Mouse (Mus musculus) c-Kit-positive CD71-negative TER-119-negative erythroid progenitor cells, embryonic 14.5 days (primary cell): ENCODE measurements around the gene Upk2.
A peak's percentile ranks its signal among the peaks of the same experiment; 100 is the strongest.

Source experiments
- DNase-seq: peaks from one replicate; pipeline ENCODE4 v3.0.0-alpha.2; 2013; ENCODE audit warnings: low read depth

Gene Upk2

DNA sequence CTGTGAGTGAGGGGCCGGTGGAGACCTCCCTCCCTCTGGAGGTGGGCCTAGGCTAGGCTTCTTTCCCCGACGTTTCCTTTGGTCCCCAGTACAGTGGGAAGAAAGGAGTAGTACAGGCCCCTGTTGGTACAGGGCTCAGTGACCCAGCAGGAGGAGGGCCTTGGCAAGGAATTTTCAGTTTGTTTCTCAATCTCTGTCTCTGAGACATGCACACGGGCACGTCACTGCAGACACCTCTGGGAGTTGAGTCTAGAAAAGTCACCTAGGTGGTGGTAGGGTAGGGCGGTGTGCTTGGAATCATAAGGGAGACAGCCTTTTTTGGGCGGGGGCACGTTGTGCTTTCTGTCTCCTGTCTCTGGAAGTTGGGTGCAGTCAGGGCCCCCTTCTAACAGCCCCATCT, 33.6 kb upstream of the Upk2 start:
- no peak for DNase-seq

DNA sequence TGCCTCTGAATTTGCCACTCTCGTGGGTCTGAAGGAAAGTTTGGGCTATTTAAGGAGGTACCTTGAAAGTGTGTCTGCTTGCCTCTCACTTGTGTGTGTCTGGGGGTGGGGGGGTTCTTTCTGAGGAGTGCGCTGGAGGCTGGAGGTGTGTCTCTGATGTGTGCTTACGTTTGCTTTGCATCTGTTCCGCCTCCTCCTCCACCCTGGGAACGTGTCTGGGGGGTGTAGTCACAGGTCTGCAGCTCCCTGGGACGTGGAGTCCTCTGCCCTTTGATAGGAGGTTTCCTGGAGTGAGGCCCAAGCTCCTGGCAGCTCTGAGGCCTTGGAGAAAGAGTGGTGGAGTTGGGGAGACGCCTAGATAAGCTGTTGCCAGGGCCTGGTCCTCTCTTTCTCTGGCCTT, 32.7 kb upstream of the Upk2 start:
- no peak for DNase-seq

DNA sequence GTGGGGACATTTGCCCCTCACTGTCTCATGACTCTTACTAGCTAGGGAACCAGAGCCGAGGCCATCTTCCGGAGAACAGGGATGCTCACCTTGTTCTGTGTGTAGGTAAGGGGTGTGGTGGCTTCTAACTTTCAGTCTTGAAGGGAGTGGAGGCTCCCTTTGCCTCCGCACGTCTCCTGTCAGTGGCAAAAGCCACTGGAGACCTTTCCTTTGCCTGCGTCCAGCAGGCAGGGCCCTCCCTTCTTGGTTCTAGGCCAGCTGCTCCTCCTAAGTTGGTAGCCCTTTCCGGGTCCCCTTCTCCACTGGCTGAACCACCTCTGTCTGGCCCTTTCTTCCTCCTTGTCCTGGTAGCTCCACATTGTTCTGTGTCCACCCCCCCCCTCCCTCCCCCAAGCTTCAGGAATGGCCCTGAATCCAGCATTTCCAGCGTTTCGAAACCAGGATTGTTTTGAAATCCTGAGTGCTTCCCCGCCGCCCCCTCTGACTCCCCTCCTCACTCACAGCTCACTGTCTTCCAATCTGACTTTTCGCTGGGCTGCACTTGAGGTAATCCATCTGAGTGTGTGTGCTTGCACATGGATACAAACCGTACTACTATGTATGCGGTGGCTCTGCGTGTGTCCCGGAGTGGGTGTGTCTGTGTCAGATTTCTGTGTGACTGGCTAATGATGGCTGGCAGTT, 32.1 kb upstream of the Upk2 start:
- DNase-seq = no peak

DNA sequence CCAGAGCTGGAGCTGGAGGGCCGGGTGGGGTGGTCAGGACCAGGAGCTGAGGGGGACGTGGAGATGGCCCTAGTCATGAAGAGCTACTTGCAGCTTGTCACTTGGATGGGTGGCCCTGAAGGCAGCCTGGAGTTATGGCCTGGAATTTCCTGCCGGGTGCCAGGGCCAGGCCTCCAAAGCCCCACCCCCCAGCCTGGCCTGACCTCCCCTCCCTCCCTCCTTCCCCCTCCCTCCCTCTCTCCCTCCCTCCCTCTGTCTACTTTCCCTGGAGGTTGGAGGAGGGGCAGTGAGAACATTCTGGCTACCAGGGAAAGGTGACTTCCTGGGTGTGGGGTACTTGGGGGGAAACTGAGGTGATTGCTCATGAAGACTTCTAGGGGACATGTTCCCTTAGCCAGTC, 31.6 kb upstream of the Upk2 start:
- DNase-seq = no peak

DNA sequence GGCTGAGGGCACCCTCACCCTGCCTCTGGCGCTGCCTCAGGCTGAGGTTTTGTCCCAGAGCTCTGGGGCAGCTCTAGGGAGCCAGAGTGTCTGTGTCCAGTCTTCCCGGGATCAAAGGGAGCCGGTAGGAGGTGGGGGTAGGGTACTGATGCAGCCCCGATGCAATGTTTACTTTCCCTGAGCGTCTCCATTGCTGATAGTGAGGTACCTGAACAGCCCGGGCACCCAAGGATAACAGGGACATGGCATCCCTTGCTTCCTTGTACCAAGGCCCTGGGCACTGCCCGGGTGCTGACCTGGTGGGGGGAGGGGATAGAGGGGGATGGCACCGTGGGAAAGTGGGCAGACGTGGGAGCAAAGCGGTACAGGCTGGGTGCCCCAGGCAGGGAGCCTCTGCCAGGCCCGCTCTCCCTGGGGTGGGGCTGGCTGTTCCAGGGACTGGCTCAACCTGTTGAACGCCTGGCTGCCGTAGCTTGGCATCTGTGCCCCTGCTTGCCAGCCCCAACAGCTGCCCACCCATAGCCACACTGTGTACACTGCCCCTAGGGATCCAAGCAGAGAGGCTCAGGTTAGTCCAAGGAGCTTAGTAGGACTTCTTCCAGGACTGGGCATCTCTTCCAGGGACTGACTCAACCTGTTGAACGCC, 30.9 kb upstream of the Upk2 start:
- DNase-seq = no peak

DNA sequence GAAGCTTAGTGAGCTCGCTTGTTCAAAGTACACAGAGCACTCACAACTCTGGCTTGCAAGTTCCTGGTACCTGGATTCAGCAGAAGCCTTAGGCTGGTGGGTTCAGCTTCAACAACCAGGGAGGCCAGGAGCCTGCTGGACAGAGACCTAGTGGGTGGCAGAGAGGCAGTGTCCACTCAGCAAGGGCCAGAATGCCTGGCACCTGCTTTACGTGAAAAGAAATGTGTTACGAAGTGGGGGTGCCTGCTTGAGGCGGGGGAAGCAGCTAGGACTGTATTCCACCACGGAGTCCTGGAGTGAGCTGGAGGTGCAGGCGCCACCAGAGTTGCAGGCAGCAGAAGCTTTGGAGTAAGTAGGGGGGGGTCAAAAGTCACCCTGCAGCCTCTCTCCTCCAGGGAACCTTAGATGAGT, 30.3 kb upstream of the Upk2 start:
- DNase-seq = no peak

DNA sequence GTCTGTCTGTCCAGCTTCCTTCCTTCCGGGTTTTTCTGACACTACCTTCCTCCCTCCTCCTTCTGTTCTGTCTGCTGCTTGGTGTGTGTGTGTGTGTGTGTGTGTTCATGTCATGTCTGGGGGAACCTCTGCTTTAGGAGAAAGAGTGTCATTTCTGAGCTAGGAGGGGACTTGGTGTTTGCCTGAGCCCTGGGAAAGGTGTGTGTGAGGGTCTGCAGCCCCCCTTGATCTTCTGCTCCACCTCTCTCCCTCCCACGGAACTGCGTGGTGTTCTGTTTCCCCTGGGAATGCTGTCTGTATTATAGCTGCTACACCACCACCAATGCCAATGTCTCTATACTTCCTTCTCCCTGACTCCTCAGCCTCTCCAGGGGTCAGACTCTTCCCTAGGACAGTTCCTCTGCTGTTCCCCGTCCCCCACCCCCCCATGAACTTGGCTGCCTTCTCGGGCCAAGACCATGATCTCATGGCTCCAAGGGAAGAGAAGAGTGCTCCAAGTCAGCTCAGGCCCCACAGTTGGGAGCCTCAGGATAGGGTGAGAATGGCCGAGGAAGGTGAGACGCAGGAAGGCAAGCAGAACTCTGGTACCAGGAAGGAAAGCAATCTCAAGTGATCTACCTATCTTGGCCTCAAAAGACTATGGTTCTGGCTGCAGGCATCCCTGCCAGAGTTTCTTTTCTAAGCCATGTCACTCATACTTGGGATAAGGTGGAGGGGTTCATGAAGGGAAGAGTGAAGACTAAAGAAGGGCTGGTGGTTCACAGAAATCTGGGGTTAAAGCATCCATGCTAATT, 29.7 kb upstream of the Upk2 start:
- no peak for DNase-seq

DNA sequence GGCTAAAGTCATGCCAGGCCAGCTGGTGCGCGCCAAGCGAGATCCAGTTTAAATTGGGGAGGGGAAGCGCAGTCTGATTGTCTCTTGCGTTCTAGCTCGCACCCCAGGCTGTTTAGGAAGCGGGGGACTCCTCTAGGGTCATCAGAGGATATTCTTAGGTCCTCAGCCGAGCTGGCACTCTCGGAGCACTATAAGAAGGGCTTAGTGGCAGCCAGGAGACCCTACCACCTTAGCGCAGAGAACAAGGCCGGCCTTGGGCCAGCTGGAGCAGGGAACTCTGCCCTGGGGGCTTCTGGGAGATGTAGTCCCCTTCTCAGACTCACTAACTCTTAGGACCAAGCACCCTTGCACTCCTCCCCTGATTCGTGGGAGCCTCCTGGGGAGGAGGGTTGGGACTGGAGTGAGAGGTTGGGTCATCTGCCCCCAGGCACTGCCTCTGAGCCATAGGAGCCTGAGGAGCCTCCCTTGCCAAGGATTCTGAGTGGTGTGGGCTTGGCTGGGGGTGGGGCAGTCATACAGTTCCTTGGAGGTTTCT, 28.8 kb upstream of the Upk2 start:
- no peak for DNase-seq

DNA sequence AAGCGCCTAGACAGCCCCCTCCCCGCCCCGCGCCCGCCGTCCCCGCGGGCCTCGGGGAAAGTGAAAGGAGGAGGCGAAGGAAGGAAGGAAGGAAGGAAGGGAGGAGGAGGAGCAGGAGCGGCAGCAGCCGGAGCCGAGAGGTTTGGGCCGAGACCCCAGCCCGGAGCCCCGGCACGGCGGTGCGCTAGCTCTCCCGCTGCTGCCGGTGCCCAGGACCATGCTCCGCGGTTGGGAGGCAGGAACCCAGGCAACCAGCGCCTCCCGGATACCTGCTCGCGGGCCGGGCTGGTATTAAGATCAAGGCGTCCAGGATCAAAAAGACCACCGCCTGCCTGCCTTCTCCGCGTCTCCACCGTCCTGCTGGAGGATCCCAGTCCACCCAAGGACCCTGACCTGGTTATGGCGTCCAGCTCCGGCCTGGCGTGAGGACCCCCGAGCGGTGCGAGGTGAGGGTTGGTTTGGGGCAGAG, 28.3 kb upstream of the Upk2 start:
- no peak for DNase-seq

DNA sequence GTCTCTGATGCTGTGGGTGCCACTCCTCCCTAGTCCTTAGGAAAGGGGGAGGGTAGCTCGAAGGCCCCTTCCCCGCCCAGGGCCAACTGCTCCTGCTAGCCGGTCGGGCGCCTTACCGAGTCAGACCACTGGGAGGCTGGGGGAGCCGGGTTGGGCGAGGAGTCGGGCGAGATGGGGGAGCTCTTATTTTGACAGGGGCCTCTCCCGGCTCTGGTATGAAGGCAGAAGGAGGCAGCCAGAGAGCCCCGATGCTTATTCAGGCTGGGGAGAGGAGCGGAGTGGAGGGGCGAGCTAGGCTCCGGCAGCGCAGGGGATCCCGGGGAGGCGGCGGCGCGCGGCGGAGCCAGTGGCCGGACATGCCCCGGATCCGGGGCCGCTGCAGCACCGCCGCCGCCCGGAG, 27.8 kb upstream of the Upk2 start, which contains the start of gene Bcl9l:
Gene Bcl9l, plus strand, starts transcription at position 274 of the 400 bp plus-strand sequence.
- peak; percentile 86 for DNase-seq

DNA sequence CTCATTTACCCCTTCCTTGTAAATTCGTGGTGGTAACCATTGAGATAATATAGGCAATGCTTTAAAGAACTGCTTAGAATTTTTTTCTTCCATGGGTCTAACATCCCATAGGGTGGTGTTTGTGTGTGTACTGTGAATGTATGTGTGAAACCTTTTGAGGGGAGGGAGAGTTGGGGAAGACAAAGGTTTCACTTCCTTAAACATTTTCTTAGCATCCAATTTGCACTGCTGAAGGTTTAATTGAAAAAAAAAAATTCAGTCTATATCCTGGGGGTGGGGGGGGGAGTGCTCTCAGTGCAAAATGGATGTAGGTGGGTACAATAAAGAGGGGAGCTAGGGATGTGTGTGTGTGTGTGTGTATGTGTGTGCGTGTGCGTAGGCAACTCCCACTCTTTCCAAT, 27.3 kb upstream of the Upk2 start:
- no peak for DNase-seq

DNA sequence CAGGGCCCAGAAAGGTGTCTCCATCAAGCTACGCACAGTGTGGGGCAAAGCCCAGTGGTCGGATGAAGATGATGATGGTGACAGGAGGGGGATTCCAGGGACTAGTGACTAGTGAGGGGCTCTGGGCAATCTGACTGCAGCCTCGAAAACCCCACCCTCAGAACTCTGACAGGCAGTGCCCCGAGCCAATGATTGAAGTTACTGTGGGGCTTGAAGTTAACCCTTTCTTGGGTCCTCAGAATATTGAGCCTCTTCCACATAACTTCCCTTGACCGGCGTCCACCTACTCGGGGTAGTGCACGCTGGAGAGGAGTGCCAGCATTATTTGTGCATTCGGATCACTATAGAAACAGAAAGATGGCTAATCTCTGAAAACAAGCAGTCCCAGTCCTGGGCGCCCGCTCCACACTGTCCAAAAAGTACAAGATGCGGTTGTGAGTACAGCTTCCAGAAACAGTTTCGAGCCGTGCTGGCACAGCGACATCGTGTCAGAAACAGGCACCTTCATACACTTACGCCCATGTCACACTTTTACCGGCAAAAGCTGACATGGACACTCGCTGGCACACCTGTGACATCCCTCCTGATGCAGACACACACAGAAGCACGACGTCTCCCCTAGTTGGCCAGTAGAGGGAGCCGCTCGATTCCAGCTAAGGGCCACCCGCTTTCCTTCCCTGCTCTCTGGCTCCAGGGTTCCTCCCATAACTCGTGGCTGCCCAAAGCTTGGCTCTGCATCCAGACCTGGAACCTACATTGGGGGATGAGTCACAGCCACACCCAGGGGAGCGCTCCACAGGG, 25.1 kb upstream of the Upk2 start:
- DNase-seq = no peak

DNA sequence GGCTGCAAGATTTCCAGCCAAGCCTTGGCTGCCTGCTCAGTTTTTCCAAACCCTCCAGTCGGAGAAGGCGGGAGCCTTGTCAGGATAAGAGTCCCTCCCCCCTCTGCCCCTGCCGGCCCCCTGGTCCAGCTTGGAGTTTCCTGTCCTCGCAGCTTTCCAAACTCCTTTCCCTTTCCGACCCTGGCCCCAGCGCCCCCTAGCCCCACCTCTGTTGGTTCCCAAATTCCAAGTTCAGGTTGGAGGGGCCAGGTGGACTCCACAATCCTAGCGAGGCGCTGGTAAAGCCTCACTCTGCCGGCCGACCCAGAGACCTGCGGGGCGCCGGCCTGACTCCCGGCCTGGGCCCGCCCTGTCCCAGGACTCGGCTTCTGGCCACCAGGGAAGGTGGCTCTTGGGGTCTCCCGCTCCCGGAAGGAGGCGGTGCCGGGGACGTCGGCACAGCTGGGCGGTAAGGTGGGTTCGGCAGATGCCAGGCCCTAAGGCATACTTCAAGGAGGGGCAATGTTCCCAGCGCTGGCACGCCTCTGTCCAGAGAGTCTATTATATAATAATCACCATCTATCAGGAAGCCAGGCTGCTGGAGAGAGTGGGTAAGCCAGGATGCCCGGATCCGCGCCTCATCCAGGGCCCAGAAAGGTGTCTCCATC, 24.3 kb upstream of the Upk2 start:
- DNase-seq = no peak

DNA sequence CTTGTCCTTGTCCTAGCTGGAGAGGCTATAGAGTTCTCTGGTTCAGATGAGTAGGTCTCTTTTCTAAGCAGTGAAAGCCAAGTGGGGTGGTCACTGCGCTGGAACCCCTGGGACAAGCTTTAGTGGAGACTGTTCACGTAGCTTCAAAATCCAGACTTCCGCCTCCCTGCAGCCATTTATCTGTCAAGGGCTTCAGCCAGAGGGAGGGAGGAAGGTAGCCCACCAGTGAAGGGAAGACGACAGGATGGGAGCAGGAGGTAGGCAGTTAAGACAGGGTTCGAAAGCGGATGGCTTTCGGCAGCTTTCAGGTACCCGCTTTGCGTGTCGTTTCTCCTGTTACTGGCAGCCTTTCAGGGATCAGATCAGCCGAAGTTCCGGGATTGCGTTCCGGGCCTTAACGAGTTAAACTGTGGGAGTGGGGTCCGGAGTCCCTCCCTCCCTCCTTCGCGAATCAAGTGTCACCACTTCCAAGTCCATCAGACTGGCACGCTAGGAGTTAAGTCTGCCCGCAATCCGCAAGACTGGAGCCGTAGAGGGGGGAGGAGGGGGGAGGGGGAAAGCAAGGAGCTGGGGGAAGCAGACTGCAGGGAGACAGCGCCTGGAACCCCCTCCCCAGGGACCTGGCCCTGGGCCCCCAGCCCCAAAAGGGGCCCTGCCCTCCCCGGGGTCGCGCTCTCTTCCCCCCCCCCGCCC, 23.6 kb upstream of the Upk2 start:
- DNase-seq = no peak

DNA sequence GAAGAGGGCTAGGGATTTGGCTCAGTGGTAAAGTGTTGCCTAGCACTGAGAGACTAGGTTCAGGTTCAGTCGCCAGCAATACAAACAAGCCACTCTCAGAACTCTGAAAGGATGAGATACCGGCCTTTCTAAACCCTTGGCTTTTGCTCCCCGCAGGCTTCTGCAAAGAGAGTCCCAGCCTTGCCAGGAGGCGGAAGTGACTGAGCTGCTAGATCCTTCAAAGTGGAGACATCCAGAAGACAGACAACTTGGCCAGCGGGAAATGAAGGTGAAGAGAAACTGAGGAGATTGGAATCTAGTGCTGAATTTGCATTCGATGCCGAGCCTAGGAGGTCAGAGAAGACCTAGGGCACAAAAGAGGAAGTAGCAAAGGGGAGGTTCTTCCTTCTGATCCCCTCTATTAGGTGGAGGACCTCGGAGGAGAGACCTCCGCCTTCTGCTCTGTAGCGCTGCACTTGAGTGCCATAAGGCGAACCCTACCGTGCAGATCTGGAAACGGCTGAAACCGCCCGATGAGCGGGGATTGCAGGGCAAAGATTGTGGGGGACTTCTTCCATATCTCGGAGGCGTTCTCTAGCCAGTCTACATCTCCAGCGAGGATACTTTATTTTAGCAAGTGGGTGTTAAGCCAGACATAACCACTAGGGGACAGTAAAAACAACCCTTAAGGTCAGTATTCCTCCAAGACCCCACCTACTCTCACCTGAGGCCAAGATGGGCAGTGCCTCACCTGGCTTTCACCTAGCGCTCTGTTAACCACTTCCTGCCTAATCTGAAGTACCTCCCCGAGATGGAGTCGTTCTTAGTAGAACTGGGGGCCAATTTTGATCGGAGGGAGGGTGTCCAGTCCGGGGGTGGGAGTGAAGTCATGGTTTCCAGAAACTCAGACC, 22.8 kb upstream of the Upk2 start:
- DNase-seq = no peak

DNA sequence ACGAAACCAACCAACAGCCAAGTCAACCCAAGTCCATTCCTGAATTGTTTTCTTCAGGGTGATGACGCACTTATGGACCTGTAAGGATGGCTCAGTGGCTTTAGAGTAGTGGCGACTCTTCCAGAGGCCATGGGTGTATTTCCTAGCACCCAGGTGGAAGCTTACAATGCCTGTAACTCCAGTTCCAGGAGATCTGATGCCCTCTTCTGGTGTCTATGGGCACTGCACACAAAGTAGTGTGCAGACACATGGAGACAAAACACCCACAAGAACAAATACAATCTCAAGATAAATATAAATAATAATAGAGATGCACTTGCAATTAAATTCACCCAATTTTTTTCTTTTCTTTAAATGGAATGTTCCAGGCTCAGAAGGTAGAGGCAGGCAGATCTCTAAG, 21.2 kb upstream of the Upk2 start:
- no peak for DNase-seq

DNA sequence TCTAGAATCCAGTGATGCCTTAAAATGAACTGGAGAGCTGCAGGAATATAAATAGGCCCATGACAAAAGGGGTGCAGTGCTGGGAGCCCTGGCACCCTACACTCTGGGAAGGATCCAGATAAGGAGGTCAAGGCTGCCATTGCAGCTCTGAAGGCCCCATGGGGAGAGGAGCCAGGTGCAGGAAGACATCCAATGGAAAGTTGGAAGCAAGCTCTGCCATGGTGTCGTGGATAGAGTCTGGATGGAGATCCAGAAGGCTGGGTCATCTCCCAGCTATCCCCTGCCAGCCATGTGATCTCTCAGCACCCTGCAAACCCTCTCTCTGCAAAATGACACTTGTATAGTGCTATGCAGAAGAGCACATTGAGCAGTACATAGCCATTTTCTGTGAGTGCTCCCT, 19.6 kb upstream of the Upk2 start:
- DNase-seq = no peak

DNA sequence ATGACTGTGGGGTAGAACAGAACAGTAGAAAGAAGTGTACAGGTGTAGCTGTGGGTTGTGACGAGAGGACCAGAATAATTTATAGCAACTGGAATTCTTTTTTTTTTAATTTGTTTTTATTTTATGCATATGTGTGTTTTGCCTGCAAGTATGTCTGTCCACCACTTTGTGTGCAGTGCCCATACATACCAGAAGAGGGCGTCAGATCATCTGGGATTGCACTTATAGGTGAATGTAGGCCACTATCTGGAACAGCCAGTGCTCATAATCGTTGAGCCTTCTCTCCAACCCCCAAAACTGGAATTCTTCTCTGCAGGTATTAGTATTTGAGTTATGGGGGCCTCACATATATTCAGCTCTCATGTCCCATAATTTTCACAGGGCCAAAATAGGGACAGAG, 18.4 kb upstream of the Upk2 start:
- DNase-seq = no peak

DNA sequence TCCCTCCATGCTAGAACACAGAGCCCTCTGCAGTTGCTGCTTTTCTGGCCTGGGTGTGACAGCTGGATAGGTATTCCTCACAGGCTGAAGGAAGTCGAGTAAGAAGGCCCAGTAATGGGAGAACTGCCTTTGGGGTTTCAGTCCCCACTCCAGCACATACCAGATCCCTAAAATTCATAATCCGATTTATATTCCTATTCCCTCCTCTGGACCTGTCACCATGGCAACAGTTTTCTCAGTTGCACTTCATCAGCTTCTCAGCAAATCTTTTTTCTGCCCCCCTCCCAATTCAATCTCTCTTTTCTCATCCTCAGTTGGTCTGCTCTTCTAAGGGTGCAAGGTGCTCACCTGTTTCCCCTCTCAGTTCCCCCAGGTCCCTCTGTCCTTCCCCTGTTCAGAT, 14.0 kb upstream of the Upk2 start:
- no peak for DNase-seq

DNA sequence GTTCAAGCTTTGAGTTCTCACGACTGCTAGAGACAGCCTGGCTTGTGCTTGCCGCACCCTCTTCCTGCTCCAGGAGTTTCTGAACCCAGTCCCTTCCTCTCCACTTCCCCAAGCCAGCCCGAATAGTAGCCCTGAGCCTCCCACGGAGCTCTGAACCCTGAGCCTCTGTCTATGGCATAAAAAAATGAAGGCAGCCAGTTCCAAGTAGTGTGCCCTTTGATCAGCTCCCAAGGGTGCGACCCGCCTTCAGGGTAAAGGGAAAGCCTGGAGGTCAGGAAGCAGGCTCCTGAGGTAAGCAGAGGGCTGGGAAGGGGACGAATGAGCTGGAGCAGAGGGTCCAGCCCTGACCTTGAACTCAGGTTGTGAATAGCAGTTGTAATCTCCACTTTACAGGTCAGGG, 13.4 kb upstream of the Upk2 start:
- DNase-seq = no peak
